Mouse (Mus musculus) adrenal gland, postnatal 10 days (tissue): ENCODE results near the gene Cntnap5b. TPM values are rescaled to one million over a fixed set of nuclear protein-coding genes. Genes with fewer than 3 reads are reported as not detected.
"Not testable (repeated sequence)": the region's sequence is repeated elsewhere in the genome, so short reads cannot be mapped to it uniquely, and the experiment has no call there.

Experiments
- DNase-seq: peaks from one replicate; pipeline ENCODE4 v3.0.0; 2021; ENCODE audit warnings: mixed read lengths
- long read RNA-seq, 2 experiments: library from polyadenylated mRNA; stranded (forward); transcript quantifications; one replicate each; pipeline ENCODE4 v2.0.0; 2021
- total RNA-seq, 2 experiments: library from RNA; stranded (reverse); gene quantifications; 2 replicates each; pipeline ENCODE4 v1.2.3; 2021

Gene Cntnap5b
- total RNA-seq, result under 1 TPM; 0.51 to 0.61 TPM
- long read RNA-seq, experiment 1, result 0 reads
- long read RNA-seq, experiment 2, result 0 reads

DNA sequence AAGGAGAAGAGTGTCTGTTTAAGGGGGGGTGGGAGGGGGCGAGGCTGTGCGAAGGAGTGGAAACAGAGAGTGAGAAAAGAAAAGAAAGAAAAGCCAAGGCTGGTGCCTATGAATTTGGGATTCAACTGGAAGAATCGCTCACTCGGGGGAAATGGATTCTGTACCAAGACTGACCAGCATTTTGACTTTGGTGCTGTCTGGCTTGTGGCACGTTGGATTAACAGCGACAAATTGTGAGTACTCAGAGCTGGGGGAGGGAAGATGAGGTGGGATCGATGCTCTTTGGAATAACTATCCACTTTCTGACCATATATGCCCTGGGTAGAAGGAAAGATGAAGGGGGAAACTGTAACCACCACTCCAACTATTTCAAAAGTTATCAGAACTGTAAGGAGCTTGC lies at the start of gene Cntnap5b:
Gene Cntnap5b, plus strand, starts transcription at position 152 of the 400 bp plus-strand sequence.
- no peak for DNase-seq

DNA sequence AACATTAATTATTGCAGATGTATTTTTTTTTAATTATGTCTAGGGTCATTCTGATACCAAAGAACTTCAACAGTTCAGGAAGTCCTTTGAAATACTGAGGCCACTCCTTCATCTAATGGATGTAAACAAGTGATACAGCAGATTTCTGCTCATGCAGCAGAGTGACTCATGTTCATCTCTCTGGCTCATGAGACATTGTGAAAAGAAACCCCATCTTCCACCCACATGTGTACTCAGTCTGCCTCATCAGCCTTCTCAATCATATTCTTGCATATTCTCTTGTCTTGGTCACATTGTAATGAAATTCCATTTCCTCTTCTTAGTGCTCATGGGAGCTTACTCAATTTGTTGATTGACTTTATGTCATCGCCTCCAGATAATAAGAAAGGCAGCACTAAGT lies 12.6 kb upstream of the Cntnap5b start:
- DNase-seq, result no peak

DNA sequence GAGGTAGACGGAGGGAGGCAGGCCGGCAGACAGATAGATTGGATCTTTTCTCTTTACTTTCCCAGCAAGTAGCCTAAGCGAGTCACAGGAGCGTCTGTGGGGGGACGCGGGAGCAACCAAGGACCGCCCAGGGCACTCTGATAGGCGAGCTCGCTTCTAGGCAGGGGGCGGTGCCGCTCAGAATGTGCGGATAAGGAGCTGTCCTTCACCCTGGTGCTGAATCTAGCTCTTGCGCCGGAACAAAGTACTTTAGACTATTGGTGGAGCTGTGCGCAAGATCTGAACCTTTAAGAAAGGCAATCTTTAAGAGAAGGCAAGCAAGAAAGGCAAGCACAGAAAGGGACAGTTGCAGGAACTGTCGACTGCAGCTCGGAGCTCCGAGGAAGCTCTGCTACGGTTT lies 382 bp upstream of the Cntnap5b start:
- peak; percentile 83 for DNase-seq

DNA sequence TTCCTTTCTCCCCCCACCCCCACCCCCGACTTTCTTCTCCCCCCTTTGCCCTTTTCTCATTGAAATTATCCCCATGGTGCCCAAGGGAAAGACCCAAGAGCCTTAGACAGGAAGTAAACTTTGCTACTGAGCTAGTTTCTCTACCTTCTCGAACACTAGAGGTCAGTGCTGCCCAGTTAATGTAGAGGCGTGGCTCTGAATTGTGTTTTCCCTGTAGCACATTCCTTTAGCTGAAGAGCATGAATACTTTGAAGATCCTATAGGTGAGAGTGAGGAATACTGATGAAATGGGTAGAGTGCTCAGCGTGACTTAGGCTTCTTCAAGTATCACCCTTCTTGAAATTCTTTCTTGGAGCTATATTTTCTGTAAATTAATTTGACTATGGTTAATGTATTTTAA lies 1.6 kb downstream of the Cntnap5b start:
- peak; percentile 48 for DNase-seq

DNA sequence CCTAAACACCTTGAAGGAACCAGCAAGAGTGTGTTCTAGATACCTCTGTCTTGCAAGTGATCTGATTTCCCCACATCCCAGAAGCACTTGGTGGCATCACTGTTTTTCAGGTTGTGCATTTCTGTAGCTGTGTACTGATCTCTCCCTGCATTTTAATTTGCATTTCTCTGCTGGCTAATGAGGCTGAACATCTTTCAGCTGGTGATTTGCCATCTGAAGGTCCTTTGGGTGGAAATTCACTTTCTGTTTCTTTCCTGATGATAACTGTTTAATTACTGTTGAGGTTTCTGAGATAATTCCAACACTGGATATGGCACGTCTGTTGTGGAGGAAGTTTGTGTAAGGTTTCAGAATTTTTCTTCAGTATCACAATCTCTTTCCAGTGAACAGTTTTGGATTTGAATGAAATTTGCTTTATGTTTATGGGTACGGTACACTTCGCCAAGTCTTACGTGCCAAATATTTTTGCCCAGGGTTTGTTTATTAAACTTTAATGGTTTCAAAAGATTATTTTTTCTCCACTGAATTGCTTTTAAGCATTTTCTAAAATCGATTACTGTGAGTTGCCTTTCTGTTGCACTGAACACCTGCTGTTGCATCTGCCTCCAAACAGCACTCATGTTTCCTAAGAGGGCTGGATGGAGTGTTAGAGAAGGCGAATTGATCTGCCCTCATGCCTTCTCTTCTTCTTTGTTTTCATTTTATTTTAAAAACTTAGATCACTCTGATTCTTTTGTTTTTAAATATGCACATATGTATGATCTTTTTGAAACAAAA lies 41.0 kb downstream of the Cntnap5b start:
- DNase-seq, result no peak

DNA sequence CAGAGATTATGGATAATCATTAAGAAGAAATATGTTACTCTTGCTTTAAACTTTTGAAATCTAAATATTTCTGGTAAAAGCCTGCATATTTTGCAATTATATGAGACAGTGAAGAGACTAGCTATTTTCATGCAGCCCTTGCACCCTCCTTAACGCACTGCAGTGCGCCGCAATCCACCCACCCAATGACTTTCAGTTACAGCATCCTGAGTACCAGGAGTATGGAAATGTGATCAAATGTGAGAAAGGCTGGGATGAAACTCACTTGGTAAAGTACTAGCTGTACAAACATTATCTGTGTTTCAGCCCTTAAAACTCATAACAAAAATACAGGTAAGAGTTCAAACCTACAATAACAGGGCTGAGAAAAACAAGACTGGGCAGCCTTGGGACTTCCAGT lies 99.8 kb downstream of the Cntnap5b start:
- DNase-seq, result no peak

DNA sequence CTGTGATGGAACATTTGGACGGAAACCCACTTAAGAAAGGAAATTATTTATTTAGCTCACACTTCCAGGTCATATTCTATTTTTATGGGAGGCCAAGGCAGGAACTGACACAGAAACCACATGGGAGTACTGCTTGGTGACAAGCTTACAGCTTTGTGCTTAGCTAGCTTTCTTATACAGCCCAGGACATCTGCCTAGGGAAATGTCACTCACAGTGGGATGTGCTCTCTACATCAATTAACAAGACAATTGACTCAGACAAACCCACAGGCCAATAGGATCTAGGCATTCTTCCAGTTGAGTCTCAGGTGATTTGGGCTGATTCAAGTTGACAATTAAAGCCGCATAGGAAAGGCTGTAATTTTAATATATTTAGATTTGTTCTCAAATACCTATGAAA lies 135.2 kb downstream of the Cntnap5b start:
- no peak for DNase-seq

DNA sequence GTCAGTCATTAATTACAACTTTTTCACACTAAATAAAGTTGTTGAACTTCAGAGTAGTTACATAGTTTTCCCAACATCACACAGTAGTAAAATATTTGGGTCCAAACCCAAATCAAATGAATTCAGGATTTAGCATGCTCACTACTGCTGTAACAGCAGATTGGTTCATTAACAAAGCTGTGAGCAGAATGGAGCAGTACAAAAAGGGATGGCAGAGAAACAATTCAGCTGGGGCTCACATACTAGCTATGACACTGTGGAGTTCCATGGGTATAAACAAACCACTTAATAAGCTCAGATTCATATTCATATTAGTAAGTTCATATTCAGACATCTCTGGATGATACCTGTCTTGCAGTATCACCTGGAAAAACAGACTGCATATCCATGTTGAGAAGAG lies 170.9 kb downstream of the Cntnap5b start:
- DNase-seq, result no peak

DNA sequence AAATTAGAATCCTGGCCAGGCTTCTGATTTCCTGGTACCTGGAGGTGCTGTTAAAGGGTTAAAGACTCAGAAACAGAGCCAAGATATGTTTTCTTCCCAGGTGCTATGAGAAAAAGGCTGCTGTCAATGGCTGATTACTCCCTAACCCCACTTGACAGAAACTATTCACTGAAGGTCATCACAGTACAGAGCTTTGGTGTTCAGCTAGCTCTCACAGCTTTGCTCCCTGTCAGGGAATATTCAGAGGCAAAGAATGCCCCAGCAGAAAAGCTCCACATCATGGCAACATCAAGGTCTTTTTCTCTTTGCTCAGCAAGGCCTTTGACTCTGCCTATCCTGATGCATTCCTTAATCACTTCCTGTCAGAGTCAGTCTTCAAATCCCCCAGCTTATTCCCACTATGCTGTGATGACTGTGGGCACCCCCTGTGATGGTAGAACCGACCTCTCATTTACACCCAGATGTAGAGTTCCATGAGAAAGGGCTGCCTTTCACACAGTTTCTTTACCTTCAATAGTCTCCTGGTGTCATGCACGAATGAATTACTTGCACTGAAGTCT lies 186.9 kb downstream of the Cntnap5b start:
- no peak for DNase-seq

DNA sequence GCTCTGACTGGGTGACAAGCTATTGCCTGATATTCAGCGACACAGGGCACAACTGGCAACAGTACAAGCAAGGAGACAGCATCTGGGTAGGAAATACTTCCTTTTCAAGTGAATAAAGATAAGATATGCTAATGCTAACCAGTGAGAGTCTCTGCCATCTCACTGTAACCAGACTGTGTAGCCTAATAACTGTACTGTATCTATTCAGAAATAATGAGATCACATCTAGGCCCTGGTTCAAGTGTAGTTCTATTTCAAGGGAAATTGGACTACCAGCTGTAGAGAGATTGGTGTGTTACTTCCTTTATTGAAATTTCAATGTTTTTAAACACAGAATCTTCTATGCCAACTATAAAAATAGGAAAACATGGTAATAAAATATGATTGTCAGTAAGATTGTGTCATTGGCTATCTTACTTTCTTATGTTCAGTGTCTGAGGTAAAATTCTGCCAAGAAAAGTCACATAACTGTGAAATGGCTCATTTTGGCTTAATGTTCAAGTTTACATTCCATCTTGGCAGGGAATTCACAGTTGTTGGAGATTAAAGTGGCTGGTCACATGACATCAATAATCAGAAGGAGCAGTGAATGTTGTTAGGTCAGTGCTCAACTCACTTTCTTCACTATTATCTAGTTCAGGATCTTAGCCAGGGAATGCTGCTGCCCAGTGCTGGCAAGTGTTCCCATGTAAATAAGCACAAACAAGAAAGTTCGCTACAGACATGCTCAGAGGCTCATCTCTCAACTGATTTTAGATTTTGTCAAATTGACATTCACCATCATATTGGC lies 194.9 kb downstream of the Cntnap5b start:
- DNase-seq, result no peak

DNA sequence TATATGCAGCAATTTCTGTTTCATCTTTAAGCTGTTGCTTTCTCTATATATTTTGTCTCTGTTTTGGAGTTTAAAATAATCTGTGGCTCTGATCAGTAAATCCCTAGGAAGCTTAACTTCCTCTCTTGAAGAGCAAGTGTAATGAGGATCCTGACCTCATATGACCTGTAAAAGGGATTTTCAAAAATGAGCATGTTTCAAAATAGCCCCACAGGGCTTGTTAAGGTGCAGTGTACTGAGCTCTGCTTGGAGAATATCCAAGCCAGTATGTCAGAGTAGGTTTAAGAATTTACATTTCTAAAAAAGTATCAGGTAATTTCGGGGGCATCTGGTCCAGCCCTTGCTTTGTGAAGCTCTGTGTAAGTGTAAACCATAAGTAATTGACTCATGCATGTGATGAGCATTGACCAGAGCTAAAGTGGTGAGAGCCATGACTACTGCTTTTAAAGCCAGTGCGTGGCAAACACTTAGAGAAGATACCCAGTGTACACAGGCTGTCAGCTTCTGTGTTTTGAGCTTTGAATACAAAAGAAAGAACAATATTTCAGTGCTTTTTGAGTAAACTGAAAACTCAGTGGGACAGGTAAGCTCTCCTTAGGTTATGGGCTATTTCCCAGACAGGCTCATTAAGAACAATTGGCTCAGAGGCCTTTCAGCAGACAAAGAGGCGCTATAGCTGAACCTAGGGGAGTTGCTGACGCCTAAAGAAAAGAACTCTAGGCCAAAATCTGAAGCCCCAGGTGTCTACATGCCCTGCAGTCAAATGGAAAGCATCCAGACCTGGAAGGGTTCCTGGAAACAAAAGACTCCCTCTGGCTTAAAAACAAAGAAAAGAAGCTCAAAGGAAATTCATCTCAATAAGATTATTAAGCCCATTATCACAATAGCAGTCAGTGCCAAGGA lies 197.9 kb downstream of the Cntnap5b start:
- DNase-seq, result no peak

DNA sequence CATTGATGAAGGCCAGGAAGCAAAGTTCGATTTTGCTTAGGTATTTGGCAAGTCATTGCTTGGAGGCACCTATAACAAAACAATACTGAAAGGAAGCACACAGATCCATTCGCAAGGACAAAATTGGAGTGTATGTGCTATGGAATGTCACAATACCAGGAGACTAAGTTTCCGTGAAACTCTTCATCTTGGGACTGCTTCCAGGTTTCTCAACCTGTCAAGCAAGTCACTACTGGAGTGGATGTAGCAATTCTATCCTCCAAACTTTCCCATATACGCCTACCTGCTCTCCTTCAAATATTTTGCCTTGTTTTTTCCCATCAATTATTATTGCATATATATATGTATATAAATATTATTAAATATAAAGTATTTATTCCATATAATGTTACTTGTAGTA lies 228.7 kb downstream of the Cntnap5b start:
- DNase-seq, result not testable (repeated sequence)

DNA sequence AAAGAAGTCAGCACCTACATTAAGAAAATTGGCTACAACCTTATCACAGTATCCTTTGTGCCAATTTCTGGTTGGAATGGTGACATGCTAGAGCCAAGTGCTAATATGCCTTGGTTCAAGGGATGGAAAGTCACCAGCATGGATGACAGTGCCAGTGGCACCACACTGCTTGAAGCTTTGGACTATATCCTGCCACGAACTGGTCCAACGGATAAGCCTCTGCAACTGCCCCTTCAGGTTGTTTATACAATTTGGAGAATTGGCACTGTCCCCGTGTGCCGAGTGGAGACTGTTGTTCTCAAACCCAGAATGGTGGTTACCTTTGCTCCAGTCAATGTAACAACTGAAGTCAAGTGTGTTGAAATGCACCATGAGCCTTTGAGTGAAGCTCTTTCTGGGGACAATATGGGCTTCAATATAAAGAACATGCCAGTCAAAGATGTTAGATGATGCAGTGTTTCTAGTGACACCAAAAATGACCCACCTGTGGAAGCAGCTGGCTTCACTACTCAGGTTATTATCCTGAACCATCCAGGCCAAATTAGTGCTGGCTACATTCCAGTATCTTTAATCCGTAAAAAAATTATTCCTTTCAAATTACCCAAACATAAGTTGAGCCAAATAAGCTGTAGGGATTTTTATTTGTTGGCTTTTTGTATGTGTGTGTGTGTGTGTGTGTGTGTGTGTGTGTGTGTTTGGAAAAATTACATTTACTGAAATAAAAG lies 233.6 kb downstream of the Cntnap5b start:
- no peak for DNase-seq

DNA sequence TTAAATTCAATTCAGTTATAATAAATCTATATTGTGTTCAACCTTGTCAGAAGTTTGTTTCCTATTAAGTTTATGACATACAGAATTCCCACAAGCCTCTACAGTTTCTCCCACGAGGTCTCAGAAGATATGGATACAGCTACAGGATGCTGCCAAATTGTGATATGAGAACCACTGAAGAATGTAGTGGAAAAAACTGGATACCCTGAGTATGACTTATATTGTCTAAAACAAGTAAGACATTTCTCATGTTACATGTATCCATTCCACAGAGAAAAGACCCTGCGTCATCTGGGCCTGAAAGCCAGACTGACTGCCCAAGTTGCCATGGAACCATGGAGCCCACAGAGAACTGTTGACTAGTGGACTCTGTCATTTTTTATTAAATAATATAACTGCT lies 269.2 kb downstream of the Cntnap5b start:
- no peak for DNase-seq

DNA sequence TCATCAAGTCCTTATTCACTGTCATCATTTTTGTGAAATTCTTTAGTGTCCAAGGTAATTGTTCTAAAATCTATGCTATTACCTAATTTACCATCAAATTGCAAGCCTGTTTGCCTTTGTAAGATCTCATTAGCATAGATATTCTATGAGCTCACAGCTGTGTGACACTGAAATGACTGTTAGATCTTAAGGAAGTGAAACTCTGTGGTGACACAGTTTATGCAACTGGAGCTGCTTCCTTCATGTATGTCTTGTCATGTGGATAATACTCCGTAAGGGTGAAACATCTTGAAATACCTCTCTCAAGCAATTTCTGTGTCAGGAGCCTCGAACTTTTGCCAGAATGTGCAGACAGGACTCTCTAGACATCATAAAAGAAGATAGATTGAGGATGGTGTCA lies 307.2 kb downstream of the Cntnap5b start:
- DNase-seq, result no peak

DNA sequence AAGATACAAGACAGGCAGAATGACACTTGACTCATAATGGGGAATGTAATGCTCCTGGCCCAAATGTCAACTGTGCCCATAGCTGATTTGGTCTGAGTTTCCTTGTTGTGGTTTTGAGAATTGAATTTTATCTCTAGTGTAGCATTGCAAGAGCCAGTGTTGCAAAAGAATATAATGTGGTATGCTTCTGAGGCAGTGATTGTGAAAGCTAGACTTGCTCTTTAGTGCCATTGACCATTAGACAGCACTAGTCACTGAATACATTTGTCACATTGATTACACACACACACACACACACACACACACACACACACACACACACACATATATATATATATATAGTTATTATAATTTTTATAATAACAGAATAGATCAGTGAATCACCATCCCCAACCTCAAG lies 328.0 kb downstream of the Cntnap5b start:
- DNase-seq, result no peak

DNA sequence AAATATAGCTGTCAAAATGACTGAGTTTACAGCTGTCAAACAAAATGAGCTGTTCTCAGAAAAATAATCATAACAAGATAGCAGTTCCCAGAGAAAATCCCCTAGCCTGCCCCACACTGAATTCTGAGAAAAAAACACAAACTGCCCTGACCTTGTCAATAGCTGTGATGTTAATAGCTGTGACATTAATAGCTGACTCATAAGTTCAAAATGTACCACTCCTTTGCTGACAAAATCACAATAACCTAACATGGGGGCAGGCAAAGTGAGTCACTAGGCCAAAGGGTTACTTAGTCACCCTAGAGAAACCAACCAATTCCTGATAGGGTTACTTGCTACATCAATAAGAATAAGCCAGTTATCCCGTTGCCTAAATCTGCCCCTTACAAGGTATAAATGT lies 328.5 kb downstream of the Cntnap5b start:
- no peak for DNase-seq

DNA sequence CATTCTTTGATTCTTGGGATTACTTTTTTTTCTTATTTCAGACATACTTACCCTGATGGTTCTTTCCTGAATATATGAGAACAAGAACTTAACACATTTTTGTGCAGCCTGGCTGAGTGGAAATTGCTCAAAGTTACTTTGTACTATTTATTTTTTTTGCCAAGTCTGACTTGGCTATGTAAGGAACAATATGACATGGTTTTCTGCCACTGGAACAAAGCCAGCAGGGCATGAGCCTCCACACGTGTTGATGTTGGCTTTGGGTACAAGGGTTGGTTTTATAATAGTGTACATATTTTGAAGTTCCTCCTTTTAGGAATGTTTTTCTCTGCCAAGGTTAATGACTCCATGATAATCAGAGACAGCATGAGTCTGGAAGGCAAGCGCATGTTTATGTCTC lies 331.8 kb downstream of the Cntnap5b start:
- DNase-seq, result peak; percentile 48

DNA sequence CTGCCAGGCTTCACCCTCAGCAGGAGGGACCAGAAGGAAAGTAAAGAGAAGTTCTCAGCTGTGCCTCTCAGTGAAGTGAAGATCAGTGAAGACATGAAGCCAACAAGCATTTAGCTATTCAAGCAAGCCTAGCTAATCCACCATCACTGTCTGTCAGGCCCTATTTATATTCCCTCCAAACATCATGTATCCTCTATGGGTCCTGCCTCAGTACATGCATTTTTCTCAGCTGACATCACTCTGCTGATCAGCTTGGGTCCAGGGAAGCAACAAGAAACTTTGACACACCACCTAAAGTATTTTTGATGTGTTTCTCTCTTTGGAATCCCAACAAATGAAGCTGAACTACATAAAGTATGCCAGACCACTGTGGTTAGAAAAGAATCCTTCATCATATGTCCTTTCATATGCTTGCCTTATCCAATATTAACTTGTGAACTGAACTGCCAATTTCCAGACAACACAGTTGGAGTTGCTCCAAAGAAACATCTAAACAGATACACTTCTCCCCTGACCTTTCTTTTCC lies 349.9 kb downstream of the Cntnap5b start:
- DNase-seq, result no peak

DNA sequence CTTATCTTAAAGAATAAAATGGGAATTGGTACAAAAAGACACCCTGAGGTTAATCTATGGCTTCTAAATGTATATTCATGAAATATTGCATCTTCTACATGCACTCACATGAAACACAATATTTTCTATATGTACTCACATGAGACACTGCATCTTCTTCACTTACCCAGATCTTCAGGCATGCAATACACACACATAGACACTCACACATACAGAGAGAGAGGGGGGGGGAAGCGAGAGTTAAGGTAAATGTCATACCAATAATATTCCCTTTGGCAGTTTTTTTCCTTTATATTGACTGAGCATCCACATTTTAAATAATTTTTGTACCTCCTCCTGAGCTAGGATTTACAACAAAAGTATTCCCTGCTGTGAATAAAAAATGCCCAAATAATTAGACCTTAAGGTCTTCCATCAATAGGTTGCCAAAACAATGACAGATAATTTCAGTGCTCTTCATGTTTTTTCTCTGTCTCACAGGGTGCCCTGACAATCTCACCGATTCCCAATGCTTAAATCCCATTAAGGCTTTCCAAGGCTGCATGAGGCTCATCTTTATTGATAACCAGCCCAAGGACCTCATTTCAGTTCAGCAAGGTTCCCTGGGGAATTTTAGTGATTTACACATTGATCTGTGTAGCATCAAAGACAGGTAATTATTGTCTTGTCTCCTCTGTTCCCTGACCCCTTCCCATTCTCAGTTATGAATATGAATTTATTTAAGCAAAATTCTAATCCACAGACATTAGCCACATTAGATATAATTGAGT lies 391.2 kb downstream of the Cntnap5b start:
- DNase-seq, result no peak
